Mouse (Mus musculus): Measurements from ENCODE around the gene Rsph9. TPM values are rescaled to one million over a fixed set of nuclear protein-coding genes. Genes with fewer than 3 reads are reported as not detected.

Gene Rsph9
- polyA plus RNA-seq, 1 experiment, result 0.58 TPM

DNA sequence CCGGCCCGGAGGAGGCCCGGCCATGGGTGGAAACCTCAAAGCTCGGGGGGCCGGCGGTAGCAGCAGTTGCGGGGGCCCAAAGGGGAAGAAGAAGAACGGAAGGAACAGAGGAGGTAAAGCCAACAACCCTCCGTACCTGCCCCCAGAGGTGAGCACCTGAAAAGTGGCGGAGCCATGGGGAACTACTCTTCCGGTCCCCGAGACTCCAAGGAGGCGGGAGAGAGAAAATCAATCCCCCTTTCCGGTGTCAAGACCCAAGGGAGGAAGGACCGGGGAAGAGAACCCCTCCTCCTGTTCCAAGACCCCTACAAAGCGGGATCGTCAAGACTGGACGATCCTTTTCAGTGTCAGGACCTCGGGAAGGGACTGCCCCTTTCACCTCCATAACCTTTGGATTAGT is 17.2 kb upstream of the Rsph9 start:
- H3K4me1 ChIP-seq (ENCODE audit: control insufficient read depth, insufficient read depth, insufficient read length), result peaks cover 12% of the 10 kb centered on the region; the same call in 1 of the 2 replicates
- peak overlapping the region; percentile 71 for H3K4me3 ChIP-seq (ENCODE audit: extremely low read depth, insufficient read depth, insufficient read length)
- 1% methylated on average over 19 of the region's 19 CpGs for WGBS
- no peak for TF ChIP-seq POLR2A (IDR thresholded peaks at IDR 0.05; ENCODE audit: low read depth, low read length)
- TF ChIP-seq CTCF (IDR thresholded peaks at IDR 0.05; ENCODE audit: extremely low read depth, insufficient read depth, insufficient read length, insufficient replicate concordance), result no peak
- peak overlapping the region; percentile 69 for H3K27ac ChIP-seq (ENCODE audit: insufficient read depth, low read length)
- H3K36me3 ChIP-seq (ENCODE audit: control insufficient read depth, insufficient read depth, low read length), result peaks cover 15% of the 10 kb centered on the region
- no peak for DNase-seq (ENCODE audit: low read depth in 1 of 2, low spot score in 2 of 2)
- H3K27me3 ChIP-seq (ENCODE audit: control insufficient read depth, insufficient read depth, low read length), result no peaks in the 10 kb centered on the region

DNA sequence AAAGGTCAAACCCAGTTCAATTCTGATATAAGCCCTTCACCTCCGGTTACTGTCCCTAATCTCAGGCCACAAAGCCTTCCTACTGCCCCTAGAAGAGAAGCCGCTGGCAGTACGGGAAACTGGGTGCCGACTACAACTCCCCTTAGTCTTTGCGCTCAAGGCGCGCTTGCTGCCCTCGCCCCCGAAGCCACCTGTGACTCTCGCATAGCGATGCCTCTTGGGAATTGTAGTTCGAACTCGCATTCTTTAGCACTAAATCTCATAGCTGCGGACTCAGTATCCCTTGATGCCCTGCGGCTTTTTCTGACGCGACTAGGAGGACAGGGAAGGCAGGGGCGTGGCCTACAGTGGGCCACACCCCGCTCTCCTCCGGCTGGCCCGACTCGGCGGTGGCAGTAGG is 16.7 kb upstream of the Rsph9 start, which contains the start of gene Gtpbp2:
TSS of gene Gtpbp2 (plus strand) at position 347 of the 400 bp plus-strand sequence.
- H3K4me1 ChIP-seq (ENCODE audit: control insufficient read depth, insufficient read depth, insufficient read length), result peaks cover 12% of the 10 kb centered on the region; the same call in 1 of the 2 replicates
- under 1% methylated on average over 23 of the region's 23 CpGs for WGBS
- no peaks in the 10 kb centered on the region for H3K27me3 ChIP-seq (ENCODE audit: control insufficient read depth, insufficient read depth, low read length)

DNA sequence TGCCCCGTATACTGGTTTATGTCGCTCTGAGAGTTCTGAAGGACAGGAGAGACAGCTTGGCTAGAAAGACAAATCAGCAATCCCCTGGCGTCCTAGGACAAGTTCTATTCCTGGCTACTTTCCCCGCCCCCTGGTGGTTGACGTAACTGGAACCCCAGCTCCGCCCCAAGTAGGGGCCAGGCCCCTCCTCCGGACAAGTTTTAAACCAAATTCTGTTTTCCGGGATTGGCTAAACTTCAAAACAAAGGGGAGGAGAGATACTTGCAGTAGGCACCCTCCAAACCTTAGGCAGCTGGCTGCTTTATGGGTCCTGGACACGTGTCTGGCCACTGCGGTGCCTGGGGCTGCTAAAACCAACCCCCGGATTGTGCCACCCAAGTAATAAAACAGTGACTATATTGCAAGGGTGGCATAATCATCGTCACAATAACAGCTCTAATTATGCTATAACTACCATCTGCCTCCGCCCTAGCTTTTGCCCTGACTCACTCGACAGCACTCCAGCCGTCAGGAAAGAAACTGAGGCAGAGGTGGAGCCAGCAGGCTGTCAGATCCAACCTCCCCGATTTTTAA is 16.2 kb upstream of the Rsph9 start:
- TF ChIP-seq CTCF (IDR thresholded peaks at IDR 0.05; ENCODE audit: extremely low read depth, insufficient read depth, insufficient read length, insufficient replicate concordance), result peak; percentile 6; the same call in 1 of the 2 replicates
- peak; percentile 13; the same call in 1 of the 2 replicates for TF ChIP-seq POLR2A (IDR thresholded peaks at IDR 0.05; ENCODE audit: low read depth, low read length)

More for the DNA sequence above, 16.7 kb upstream of the Rsph9 start, which contains the start of gene Gtpbp2:
- TF ChIP-seq CTCF (IDR thresholded peaks at IDR 0.05; ENCODE audit: extremely low read depth, insufficient read depth, insufficient read length, insufficient replicate concordance), result no peak
- no peak for TF ChIP-seq POLR2A (IDR thresholded peaks at IDR 0.05; ENCODE audit: low read depth, low read length)
- Histone ChIP-seq H3K36me3 (ENCODE audit: control insufficient read depth, insufficient read depth, low read length) (peaks cover 12% of the 10 kb centered on the region), H3K27ac (ENCODE audit: insufficient read depth, low read length) (peak within 1 kb of the TSS; percentile 81), H3K4me3 (ENCODE audit: extremely low read depth, insufficient read depth, insufficient read length) (peak within 1 kb of the TSS; percentile 71)
- peak; percentile 95 to 99 for DNase-seq (ENCODE audit: low read depth in 1 of 2, low spot score in 2 of 2)

DNA sequence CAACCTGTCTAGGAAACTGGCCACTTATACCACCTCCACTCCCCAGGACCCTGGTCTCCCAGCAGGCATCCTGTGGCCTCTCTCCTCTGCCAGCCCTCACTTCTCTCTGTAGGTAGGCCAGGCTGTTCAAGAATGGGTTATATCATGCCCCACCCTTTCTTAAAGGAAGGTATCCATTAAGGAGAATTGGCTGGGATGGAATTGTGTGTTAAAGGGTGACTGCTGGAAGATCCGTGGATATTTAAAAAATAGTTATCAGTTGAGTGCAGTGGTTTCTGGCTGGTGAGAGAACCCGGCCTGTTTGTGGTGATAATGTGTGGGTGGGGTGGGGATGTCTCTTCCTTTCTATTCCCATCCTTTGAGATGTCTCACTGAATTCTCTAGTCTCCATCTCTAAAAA is 15.2 kb upstream of the Rsph9 start:
- Histone ChIP-seq H3K36me3 (ENCODE audit: control insufficient read depth, insufficient read depth, low read length) (no peaks in the 10 kb centered on the region; the same call in 1 of the 2 replicates), H3K4me3 (ENCODE audit: extremely low read depth, insufficient read depth, insufficient read length) (no peak overlapping the region), H3K27me3 (ENCODE audit: control insufficient read depth, insufficient read depth, low read length) (no peaks in the 10 kb centered on the region), H3K27ac (ENCODE audit: insufficient read depth, low read length) (peak overlapping the region; percentile 37; the same call in 1 of the 2 replicates), H3K4me1 (ENCODE audit: control insufficient read depth, insufficient read depth, insufficient read length) (peaks cover 12% of the 10 kb centered on the region; the same call in 1 of the 2 replicates)
- 47% methylated on average over 2 of the region's 2 CpGs for WGBS
- no peak for DNase-seq (ENCODE audit: low read depth in 1 of 2, low spot score in 2 of 2)
- no peak for TF ChIP-seq POLR2A (IDR thresholded peaks at IDR 0.05; ENCODE audit: low read depth, low read length)
- no peak for TF ChIP-seq CTCF (IDR thresholded peaks at IDR 0.05; ENCODE audit: extremely low read depth, insufficient read depth, insufficient read length, insufficient replicate concordance)

More for the DNA sequence above, 16.2 kb upstream of the Rsph9 start:
- peak; percentile 80 to 87 for DNase-seq (ENCODE audit: low read depth in 1 of 2, low spot score in 2 of 2)
- H3K4me1 ChIP-seq (ENCODE audit: control insufficient read depth, insufficient read depth, insufficient read length), result peaks cover 12% of the 10 kb centered on the region; the same call in 1 of the 2 replicates
- peaks cover 7% of the 10 kb centered on the region for H3K36me3 ChIP-seq (ENCODE audit: control insufficient read depth, insufficient read depth, low read length)
- peak overlapping the region; percentile 57 for H3K4me3 ChIP-seq (ENCODE audit: extremely low read depth, insufficient read depth, insufficient read length)
- no peaks in the 10 kb centered on the region for H3K27me3 ChIP-seq (ENCODE audit: control insufficient read depth, insufficient read depth, low read length)
- H3K27ac ChIP-seq (ENCODE audit: insufficient read depth, low read length), result peak overlapping the region; percentile 81
- under 1% methylated on average over 16 of the region's 16 CpGs for WGBS

DNA sequence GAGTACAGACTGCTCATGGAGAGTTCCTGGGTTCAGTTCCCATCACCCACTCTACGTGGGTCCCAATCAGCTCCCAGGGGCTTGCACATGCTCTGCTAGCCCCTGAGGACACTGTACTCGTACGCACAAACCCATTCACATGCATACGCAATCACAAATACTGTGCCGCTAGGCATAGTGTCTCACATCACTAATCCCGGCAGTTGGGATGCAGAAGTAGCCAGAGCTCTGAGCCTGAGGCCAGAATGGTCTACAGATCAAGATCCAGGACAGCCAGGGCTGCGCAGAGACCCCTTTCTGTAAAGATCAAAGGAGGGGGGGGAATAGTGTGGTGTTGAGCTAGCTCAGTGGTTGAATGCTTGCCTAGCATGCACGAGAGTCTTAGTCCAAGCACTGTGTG is 13.1 kb upstream of the Rsph9 start:
- TF ChIP-seq CTCF (IDR thresholded peaks at IDR 0.05; ENCODE audit: extremely low read depth, insufficient read depth, insufficient read length, insufficient replicate concordance), result no peak
- no peak for TF ChIP-seq POLR2A (IDR thresholded peaks at IDR 0.05; ENCODE audit: low read depth, low read length)
- peaks cover 7% of the 10 kb centered on the region; the same call in 1 of the 2 replicates for H3K4me1 ChIP-seq (ENCODE audit: control insufficient read depth, insufficient read depth, insufficient read length)
- no peaks in the 10 kb centered on the region for H3K36me3 ChIP-seq (ENCODE audit: control insufficient read depth, insufficient read depth, low read length)
- 92% methylated on average over 8 of the region's 8 CpGs for WGBS
- DNase-seq (ENCODE audit: low read depth in 1 of 2, low spot score in 2 of 2), result no peak
- no peak overlapping the region for H3K4me3 ChIP-seq (ENCODE audit: extremely low read depth, insufficient read depth, insufficient read length)
- no peaks in the 10 kb centered on the region for H3K27me3 ChIP-seq (ENCODE audit: control insufficient read depth, insufficient read depth, low read length)
- H3K27ac ChIP-seq (ENCODE audit: insufficient read depth, low read length), result no peak overlapping the region

DNA sequence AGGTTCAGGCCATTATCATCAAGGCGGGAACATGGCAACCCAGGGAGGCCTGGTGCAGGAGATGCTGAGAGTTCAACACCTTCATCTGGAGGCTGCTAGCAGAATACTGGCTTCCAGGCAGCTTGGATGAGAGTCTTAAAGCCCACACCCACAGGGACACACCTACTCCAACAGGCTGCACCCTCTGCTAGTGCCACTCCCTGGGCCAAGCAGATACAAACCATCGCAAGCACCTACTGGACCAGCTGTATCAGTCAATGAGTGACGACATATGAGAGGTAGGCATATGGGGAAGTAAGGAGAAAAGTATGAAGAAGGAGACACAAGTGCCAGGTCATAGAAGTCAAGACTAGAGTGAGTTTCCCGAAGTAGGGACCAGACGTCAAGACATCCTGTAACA is 12.7 kb upstream of the Rsph9 start:
- no peak for DNase-seq (ENCODE audit: low read depth in 1 of 2, low spot score in 2 of 2)
- no peaks in the 10 kb centered on the region for H3K27me3 ChIP-seq (ENCODE audit: control insufficient read depth, insufficient read depth, low read length)
- WGBS, result 75% methylated on average over 5 of the region's 5 CpGs
- no peaks in the 10 kb centered on the region for H3K36me3 ChIP-seq (ENCODE audit: control insufficient read depth, insufficient read depth, low read length)
- H3K4me3 ChIP-seq (ENCODE audit: extremely low read depth, insufficient read depth, insufficient read length), result no peak overlapping the region
- no peak for TF ChIP-seq CTCF (IDR thresholded peaks at IDR 0.05; ENCODE audit: extremely low read depth, insufficient read depth, insufficient read length, insufficient replicate concordance)
- TF ChIP-seq POLR2A (IDR thresholded peaks at IDR 0.05; ENCODE audit: low read depth, low read length), result no peak
- H3K27ac ChIP-seq (ENCODE audit: insufficient read depth, low read length), result no peak overlapping the region
- H3K4me1 ChIP-seq (ENCODE audit: control insufficient read depth, insufficient read depth, insufficient read length), result peaks cover 5% of the 10 kb centered on the region; the same call in 1 of the 2 replicates

DNA sequence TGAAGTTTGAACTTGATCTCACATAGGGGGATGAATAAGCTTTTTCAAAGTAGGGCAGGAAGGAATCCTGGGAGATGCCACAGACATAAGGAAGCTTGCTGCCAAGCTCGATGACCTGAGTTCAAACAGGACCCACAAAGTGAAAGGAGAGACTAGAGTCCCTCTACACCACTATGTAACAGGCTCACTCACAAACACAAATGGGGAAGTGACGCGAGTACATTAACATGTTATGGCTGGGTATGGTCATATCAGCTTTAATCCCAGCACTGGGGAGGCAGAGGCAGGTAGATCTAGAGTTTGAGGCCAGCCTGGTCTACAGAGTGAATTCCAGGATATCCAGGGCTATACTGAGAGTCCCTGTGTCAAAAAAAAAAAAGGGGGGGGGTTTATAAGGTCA is 10.3 kb upstream of the Rsph9 start:
- Histone ChIP-seq H3K4me3 (ENCODE audit: extremely low read depth, insufficient read depth, insufficient read length) (no peak overlapping the region), H3K4me1 (ENCODE audit: control insufficient read depth, insufficient read depth, insufficient read length) (peaks cover 4% of the 10 kb centered on the region; the same call in 1 of the 2 replicates), H3K27ac (ENCODE audit: insufficient read depth, low read length) (no peak overlapping the region), H3K27me3 (ENCODE audit: control insufficient read depth, insufficient read depth, low read length) (no peaks in the 10 kb centered on the region), H3K36me3 (ENCODE audit: control insufficient read depth, insufficient read depth, low read length) (peaks cover 5% of the 10 kb centered on the region)
- TF ChIP-seq CTCF (IDR thresholded peaks at IDR 0.05; ENCODE audit: extremely low read depth, insufficient read depth, insufficient read length, insufficient replicate concordance) (no peak), POLR2A (IDR thresholded peaks at IDR 0.05; ENCODE audit: low read depth, low read length) (no peak)
- DNase-seq (ENCODE audit: low read depth in 1 of 2, low spot score in 2 of 2), result no peak
- WGBS, result 52% methylated on average over 3 of the region's 3 CpGs
